Mouse (Mus musculus) lung, postnatal 0 days (tissue): ENCODE results near the gene Gm33543.

Source experiments
- CTCF ChIP-seq: IDR thresholded peaks from 2 replicates; pipeline ENCODE4 v1.5.1; 2016; ENCODE audit warnings: antibody characterized with exemption, mild to moderate bottlenecking
- EP300 ChIP-seq: IDR thresholded peaks from 2 replicates; pipeline ENCODE4 v1.6.1; 2016; ENCODE audit warnings: antibody characterized with exemption, mild to moderate bottlenecking, control low read depth

DNA sequence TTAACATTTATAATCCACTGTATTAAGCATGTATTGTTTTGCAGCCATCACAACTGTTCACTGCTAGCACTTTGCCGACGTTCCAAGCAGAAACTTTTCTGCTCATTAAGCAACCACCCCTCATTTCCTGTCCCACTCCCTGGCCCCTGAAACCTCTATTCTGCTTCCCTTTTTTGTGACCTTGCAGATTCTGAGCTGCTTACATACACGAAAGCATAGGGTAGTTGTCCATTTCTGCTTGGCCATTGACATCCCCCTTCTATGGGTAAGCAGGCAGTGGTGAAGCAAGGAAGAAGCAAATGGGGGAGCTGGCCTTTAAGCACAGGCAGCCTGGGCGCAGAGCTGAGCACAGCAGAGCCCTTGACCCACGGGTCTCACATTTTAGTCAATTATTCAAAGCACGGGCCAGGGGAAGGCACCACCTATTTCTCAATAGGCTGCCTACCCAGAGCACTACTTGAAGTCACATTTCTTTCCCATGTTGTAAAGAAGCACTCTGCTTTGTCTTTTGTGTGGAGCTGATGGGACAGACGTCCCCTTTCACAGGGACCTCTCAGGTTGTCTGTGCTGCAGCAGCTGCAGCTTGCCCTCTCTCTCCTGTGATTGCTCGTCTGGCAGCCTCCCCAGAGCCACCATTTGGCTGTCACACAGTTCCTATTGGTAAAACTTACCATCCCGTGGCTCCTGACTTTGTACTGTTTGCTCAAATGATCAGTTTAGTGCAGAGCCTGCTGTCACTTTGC is 25.1 kb downstream of the Gm33543 start:
- no peak for TF ChIP-seq CTCF
- TF ChIP-seq EP300 = no peak
